Mouse (Mus musculus) limb, embryonic 15.5 days (tissue): ENCODE results near the gene Ift20. TPM values are rescaled to one million over a fixed set of nuclear protein-coding genes. Genes with fewer than 3 reads are reported as not detected.
"Not testable (repeated sequence)": the region's sequence is repeated elsewhere in the genome, so short reads cannot be mapped to it uniquely, and the experiment has no call there.

Experiments
- ATAC-seq: fragments of 200-750 bp; cut with Nextera tagmentation; 2 replicates; pipeline ENCODE4 v1.8.0; 2017; ENCODE audit warnings: low read depth, moderate TSS enrichment; ENCODE audit not compliant: insufficient number of reproducible peaks, low FRiP score, low TSS enrichment
- H3K27ac ChIP-seq: fragments of 300-500 bp; sonication (generic); 2 replicates; pipeline ENCODE4 v1.5.1; 2015; ENCODE audit warnings: moderate library complexity, mild to moderate bottlenecking, inconsistent platforms
- H3K27me3 ChIP-seq: fragments of 300-500 bp; sonication (generic); 2 replicates; pipeline ENCODE4 v1.6.1; 2015; ENCODE audit warnings: inconsistent platforms
- H3K36me3 ChIP-seq: fragments of 300-500 bp; sonication (generic); 2 replicates; pipeline ENCODE4 v1.6.1; 2015; ENCODE audit warnings: inconsistent platforms
- H3K4me1 ChIP-seq: fragments of 300-500 bp; sonication (generic); 2 replicates; pipeline ENCODE4 v1.6.1; 2015; ENCODE audit warnings: inconsistent platforms
- H3K4me2 ChIP-seq: fragments of 300-500 bp; sonication (generic); 2 replicates; pipeline ENCODE4 v1.6.1; 2015; ENCODE audit warnings: mild to moderate bottlenecking, inconsistent platforms
- H3K4me3 ChIP-seq: fragments of 300-500 bp; sonication (generic); 2 replicates; pipeline ENCODE4 v1.5.1; 2015; ENCODE audit warnings: mild to moderate bottlenecking, inconsistent platforms
- H3K9ac ChIP-seq: fragments of 300-500 bp; sonication (generic); 2 replicates; pipeline ENCODE4 v1.6.1; 2015; ENCODE audit warnings: inconsistent platforms
- H3K9me3 ChIP-seq: fragments of 300-500 bp; sonication (generic); 2 replicates; pipeline ENCODE4 v1.6.1; 2016; ENCODE audit warnings: inconsistent platforms
- WGBS: fragments of 180-500 bp; shearing (Covaris S2); methylation state at CpG from one replicate; pipeline ENCODE4 v1.1.7; 2015; 5-methylcytosine and 5-hydroxymethylcytosine counted together
- polyA plus RNA-seq: library from polyadenylated mRNA; unstranded; fragments of >200 nt; fragmentation: Nextera tagmentation; extraction: Ambion mirVana; gene quantifications from 2 replicates; pipeline ENCODE4 v1.2.1, GENCODE M21; 2015

The Ift20 gene
- polyA plus RNA-seq, 1 experiment from 2014 or later, result 206 TPM

GRCm38 (mm10) chr11:78528714-78529113 lies 7.4 kb upstream of the Ift20 start:
- Histone ChIP-seq H3K9ac (no peak overlapping the region), H3K4me3 (no peak overlapping the region), H3K9me3 (no peaks in the 10 kb centered on the region), H3K27ac (no peak overlapping the region), H3K4me1 (0 out of 2 replicates have a peak, but pooled peaks cover 7% of the 10 kb centered on the region), H3K36me3 (peaks cover 83% of the 10 kb centered on the region), H3K4me2 (no peak overlapping the region), H3K27me3 (no peaks in the 10 kb centered on the region)
- no peak for ATAC-seq
- 83% methylated on average over 9 of the region's 9 CpGs for WGBS

GRCm38 (mm10) chr11:78530001-78530400 lies 6.2 kb upstream of the Ift20 start:
- H3K4me2 ChIP-seq, result no peak overlapping the region
- H3K9ac ChIP-seq, result no peak overlapping the region
- ATAC-seq, result no peak
- no peak overlapping the region for H3K4me3 ChIP-seq
- WGBS, result 86% methylated on average over 12 of the region's 12 CpGs
- no peaks in the 10 kb centered on the region for H3K9me3 ChIP-seq
- peaks cover 70% of the 10 kb centered on the region for H3K36me3 ChIP-seq
- peaks cover 11% of the 10 kb centered on the region; the same call in 1 of the 2 replicates for H3K4me1 ChIP-seq
- H3K27ac ChIP-seq, result no peak overlapping the region
- no peaks in the 10 kb centered on the region for H3K27me3 ChIP-seq

GRCm38 (mm10) chr11:78531046-78531445 lies 5.1 kb upstream of the Ift20 start:
- Histone ChIP-seq H3K9me3 (no peaks in the 10 kb centered on the region), H3K4me2 (no peak overlapping the region), H3K9ac (no peak overlapping the region), H3K4me1 (peaks cover 14% of the 10 kb centered on the region; the same call in 1 of the 2 replicates), H3K4me3 (no peak overlapping the region), H3K27ac (peak overlapping the region; percentile 39), H3K36me3 (peaks cover 60% of the 10 kb centered on the region), H3K27me3 (no peaks in the 10 kb centered on the region)
- 70% methylated on average over 6 of the region's 6 CpGs for WGBS
- no peak for ATAC-seq

GRCm38 (mm10) chr11:78531515-78531914 lies 4.6 kb upstream of the Ift20 start:
- not testable (repeated sequence) for ATAC-seq
- 89% methylated on average over 10 of the region's 10 CpGs for WGBS
- peaks cover 55% of the 10 kb centered on the region for H3K36me3 ChIP-seq

GRCm38 (mm10) chr11:78534516-78534915 lies 1.6 kb upstream of the Ift20 start:
- H3K4me3 ChIP-seq, result peak overlapping the region; percentile 85; the same call in 1 of the 2 replicates
- H3K4me1 ChIP-seq, result peaks cover 25% of the 10 kb centered on the region
- no peaks in the 10 kb centered on the region for H3K27me3 ChIP-seq
- H3K9me3 ChIP-seq, result no peaks in the 10 kb centered on the region
- no peak for ATAC-seq
- no peak overlapping the region for H3K27ac ChIP-seq
- H3K36me3 ChIP-seq, result peaks cover 42% of the 10 kb centered on the region
- H3K4me2 ChIP-seq, result peak overlapping the region; percentile 74
- 77% methylated on average over 4 of the region's 4 CpGs for WGBS
- no peak overlapping the region for H3K9ac ChIP-seq

More at GRCm38 (mm10) chr11:78531515-78531914, 4.6 kb upstream of the Ift20 start:
- H3K9ac ChIP-seq, H3K4me2 ChIP-seq, H3K4me3 ChIP-seq, H3K9me3 ChIP-seq, H3K27me3 ChIP-seq: not testable (repeated sequence)
- Histone ChIP-seq H3K27ac (0 out of 2 replicates have a peak overlapping the region, but pooled peaks have one; percentile 39), H3K4me1 (peaks cover 14% of the 10 kb centered on the region; the same call in 1 of the 2 replicates)

- Histone ChIP-seq H3K27ac (peak overlapping the region; percentile 98), H3K4me1 (peaks cover 25% of the 10 kb centered on the region), H3K4me2 (peak overlapping the region; percentile 74), H3K27me3 (no peaks in the 10 kb centered on the region), H3K36me3 (peaks cover 44% of the 10 kb centered on the region), H3K9ac (peak overlapping the region; percentile 85), H3K9me3 (no peaks in the 10 kb centered on the region), H3K4me3 (peak overlapping the region; percentile 85)
- peak; percentile 41; the same call in 1 of the 2 replicates for ATAC-seq
- under 1% methylated on average over 23 of the region's 23 CpGs for WGBS
These were observed 633 bp upstream of the Ift20 start for GRCm38 (mm10) chr11:78535376-78536079.

GRCm38 (mm10) chr11:78536690-78537084 lies 526 bp downstream of the Ift20 start:
- no peak for ATAC-seq
- Histone ChIP-seq H3K4me2 (peak overlapping the region; percentile 66), H3K4me3 (peak overlapping the region; percentile 85)

GRCm38 (mm10) chr11:78540358-78540757 lies 4.2 kb downstream of the Ift20 start:
- WGBS, result 66% methylated on average over 3 of the region's 3 CpGs
- H3K9ac ChIP-seq, result no peak overlapping the region
- H3K4me2 ChIP-seq, result no peak overlapping the region
- H3K9me3 ChIP-seq, result no peaks in the 10 kb centered on the region
- no peaks in the 10 kb centered on the region for H3K27me3 ChIP-seq
- H3K4me3 ChIP-seq, result no peak overlapping the region
- H3K4me1 ChIP-seq, result peaks cover 12% of the 10 kb centered on the region
- H3K36me3 ChIP-seq, result peaks cover 62% of the 10 kb centered on the region
- ATAC-seq, result no peak
- H3K27ac ChIP-seq, result peak overlapping the region; percentile 47; the same call in 1 of the 2 replicates

More at GRCm38 (mm10) chr11:78536690-78537084, 526 bp downstream of the Ift20 start:
- Histone ChIP-seq H3K9me3 (no peaks in the 10 kb centered on the region), H3K27me3 (no peaks in the 10 kb centered on the region), H3K27ac (peak overlapping the region; percentile 95), H3K4me1 (peaks cover 22% of the 10 kb centered on the region), H3K9ac (peak overlapping the region; percentile 87), H3K36me3 (peaks cover 45% of the 10 kb centered on the region)
- WGBS, result 2% methylated on average over 14 of the region's 14 CpGs

- Histone ChIP-seq H3K4me3 (no peak overlapping the region), H3K27ac (no peak overlapping the region), H3K9ac (no peak overlapping the region), H3K27me3 (no peaks in the 10 kb centered on the region), H3K36me3 (peaks cover 47% of the 10 kb centered on the region), H3K4me1 (peaks cover 13% of the 10 kb centered on the region), H3K4me2 (no peak overlapping the region), H3K9me3 (no peaks in the 10 kb centered on the region)
- 90% methylated on average over 7 of the region's 7 CpGs for WGBS
- no peak for ATAC-seq
These were observed 8.4 kb downstream of the Ift20 start for GRCm38 (mm10) chr11:78544449-78545111.

- Histone ChIP-seq H3K4me2 (no peak overlapping the region), H3K9me3 (no peaks in the 10 kb centered on the region), H3K4me1 (peaks cover 16% of the 10 kb centered on the region), H3K36me3 (peaks cover 41% of the 10 kb centered on the region), H3K27ac (no peak overlapping the region), H3K9ac (no peak overlapping the region), H3K27me3 (no peaks in the 10 kb centered on the region), H3K4me3 (no peak overlapping the region)
- no peak for ATAC-seq
- 67% methylated on average over 8 of the region's 8 CpGs for whole genome bisulfite sequencing
These were observed 9.0 kb downstream of the Ift20 start for GRCm38 (mm10) chr11:78545181-78545580.

GRCm38 (mm10) chr11:78547718-78548460 lies 11.7 kb downstream of the Ift20 start:
- Histone ChIP-seq H3K27me3 (no peaks in the 10 kb centered on the region), H3K9ac (no peak overlapping the region), H3K36me3 (peaks cover 18% of the 10 kb centered on the region), H3K4me1 (peaks cover 18% of the 10 kb centered on the region), H3K4me3 (no peak overlapping the region), H3K9me3 (no peaks in the 10 kb centered on the region), H3K4me2 (no peak overlapping the region), H3K27ac (no peak overlapping the region)
- WGBS, result 72% methylated on average over 2 of the region's 2 CpGs
- ATAC-seq, result no peak
